Mouse (Mus musculus) hindbrain, embryonic 16.5 days (tissue): ENCODE data around the gene Ulk4. TPM values are rescaled to one million over a fixed set of nuclear protein-coding genes. Genes with fewer than 3 reads are reported as not detected.

Experiments
- ATAC-seq: fragments of 200-750 bp; cut with Nextera tagmentation; 2 replicates; pipeline ENCODE4 v1.8.0; 2017; ENCODE audit warnings: moderate TSS enrichment, moderate library complexity
- H3K27ac ChIP-seq: fragments of 300-500 bp; sonication (generic); 2 replicates; pipeline ENCODE4 v1.5.1; 2014; ENCODE audit warnings: low read depth, mild to moderate bottlenecking, control low read depth, low read length, moderate library complexity
- H3K27me3 ChIP-seq: fragments of 300-500 bp; sonication (generic); replicated peaks from 2 replicates; pipeline ENCODE4 v1.6.1; 2014; ENCODE audit warnings: low read length; ENCODE audit not compliant: control insufficient read depth, insufficient read depth
- H3K36me3 ChIP-seq: fragments of 300-500 bp; sonication (generic); 2 replicates; pipeline ENCODE4 v1.6.1; 2014; ENCODE audit warnings: mild to moderate bottlenecking, low read length, moderate library complexity, mixed read lengths; ENCODE audit not compliant: control insufficient read depth, insufficient read depth
- H3K4me1 ChIP-seq: fragments of 300-500 bp; sonication (generic); 2 replicates; pipeline ENCODE4 v1.6.1; 2014; ENCODE audit warnings: low read depth, low read length; ENCODE audit not compliant: control insufficient read depth, insufficient read depth
- H3K4me2 ChIP-seq: fragments of 300-500 bp; sonication (generic); 2 replicates; pipeline ENCODE4 v1.6.1; 2014; ENCODE audit warnings: mild to moderate bottlenecking, low read length, control low read depth, moderate library complexity
- H3K4me3 ChIP-seq: fragments of 300-500 bp; sonication (generic); 2 replicates; pipeline ENCODE4 v1.5.1; 2014; ENCODE audit warnings: mild to moderate bottlenecking, low read length, control low read depth, moderate library complexity
- H3K9ac ChIP-seq: fragments of 300-500 bp; sonication (generic); 2 replicates; pipeline ENCODE4 v1.6.1; 2014; ENCODE audit warnings: low read depth, mild to moderate bottlenecking, control low read depth, low read length, moderate library complexity
- H3K9me3 ChIP-seq: fragments of 300-500 bp; sonication (generic); 2 replicates; pipeline ENCODE4 v1.6.1; 2014; ENCODE audit warnings: mild to moderate bottlenecking, low read length, moderate library complexity; ENCODE audit not compliant: control insufficient read depth
- WGBS: fragments of 180-500 bp; shearing (Covaris S2); extraction: QIAGEN DNeasy Blood & Tissue Kit; methylation state at CpG from one replicate; pipeline ENCODE4 v1.1.7; 2014; 5-methylcytosine and 5-hydroxymethylcytosine counted together
- polyA plus RNA-seq: library from polyadenylated mRNA; unstranded; fragments of >200 nt; fragmentation: Nextera tagmentation; extraction: Ambion mirVana; gene quantifications from 2 replicates; pipeline ENCODE4 v1.2.1, GENCODE M21; 2015

Gene Ulk4
- polyA plus RNA-seq, 1 experiment from 2014 or later = 75.8 TPM

GRCm38 (mm10) chr9:121161818-121162565 lies 115.0 kb downstream of the Ulk4 start:
- Histone ChIP-seq H3K27ac (no peak overlapping the region), H3K36me3 (no peaks in the 10 kb centered on the region), H3K9ac (no peak overlapping the region), H3K4me1 (no peaks in the 10 kb centered on the region), H3K4me2 (no peak overlapping the region), H3K9me3 (no peaks in the 10 kb centered on the region; the same call in 1 of the 2 replicates), H3K27me3 (no peaks in the 10 kb centered on the region), H3K4me3 (no peak overlapping the region)
- 0 out of 2 replicates have a peak, but pooled peaks have one; percentile 20 for ATAC-seq
- WGBS = 86% methylated on average over 12 of the region's 12 CpGs

GRCm38 (mm10) chr9:121156253-121156831 lies 120.7 kb downstream of the Ulk4 start:
- ATAC-seq = no peak
- no peaks in the 10 kb centered on the region for H3K27me3 ChIP-seq
- H3K36me3 ChIP-seq = no peaks in the 10 kb centered on the region
- no peak overlapping the region for H3K9ac ChIP-seq
- no peak overlapping the region for H3K27ac ChIP-seq
- H3K4me3 ChIP-seq = no peak overlapping the region
- no peaks in the 10 kb centered on the region for H3K4me1 ChIP-seq
- no peak overlapping the region for H3K4me2 ChIP-seq
- no peaks in the 10 kb centered on the region for H3K9me3 ChIP-seq
- WGBS = 74% methylated on average over 9 of the region's 9 CpGs

- H3K27me3 ChIP-seq = no peaks in the 10 kb centered on the region
- no peak overlapping the region for H3K4me2 ChIP-seq
- H3K27ac ChIP-seq = no peak overlapping the region
- no peaks in the 10 kb centered on the region for H3K9me3 ChIP-seq
- 96% methylated on average over 5 of the region's 5 CpGs for WGBS
- H3K9ac ChIP-seq = no peak overlapping the region
- no peak for ATAC-seq
- H3K4me1 ChIP-seq = no peaks in the 10 kb centered on the region; the same call in 1 of the 2 replicates
- H3K36me3 ChIP-seq = no peaks in the 10 kb centered on the region
- no peak overlapping the region for H3K4me3 ChIP-seq
Observed at GRCm38 (mm10) chr9:121153276-121153675, 123.7 kb downstream of the Ulk4 start.

GRCm38 (mm10) chr9:121148602-121149001 lies 128.4 kb downstream of the Ulk4 start:
- Histone ChIP-seq H3K9ac (no peak overlapping the region), H3K4me1 (no peaks in the 10 kb centered on the region; the same call in 1 of the 2 replicates), H3K27me3 (no peaks in the 10 kb centered on the region), H3K4me2 (no peak overlapping the region), H3K4me3 (no peak overlapping the region), H3K9me3 (no peaks in the 10 kb centered on the region), H3K27ac (no peak overlapping the region), H3K36me3 (no peaks in the 10 kb centered on the region)
- 19% methylated on average over 3 of the region's 3 CpGs for WGBS
- ATAC-seq = no peak

GRCm38 (mm10) chr9:121143208-121143607 lies 133.8 kb downstream of the Ulk4 start:
- ATAC-seq = no peak
- Histone ChIP-seq H3K4me2 (no peak overlapping the region), H3K27ac (no peak overlapping the region), H3K36me3 (no peaks in the 10 kb centered on the region), H3K4me3 (no peak overlapping the region), H3K4me1 (no peaks in the 10 kb centered on the region), H3K9ac (no peak overlapping the region), H3K27me3 (no peaks in the 10 kb centered on the region), H3K9me3 (no peaks in the 10 kb centered on the region)
- 85% methylated on average over 6 of the region's 6 CpGs for WGBS

GRCm38 (mm10) chr9:121132549-121132948 lies 144.4 kb downstream of the Ulk4 start:
- no peak for ATAC-seq
- H3K4me3 ChIP-seq = no peak overlapping the region
- no peak overlapping the region for H3K9ac ChIP-seq
- H3K4me1 ChIP-seq = no peaks in the 10 kb centered on the region
- no peak overlapping the region for H3K4me2 ChIP-seq
- H3K36me3 ChIP-seq = no peaks in the 10 kb centered on the region
- WGBS = 78% methylated on average over 6 of the region's 6 CpGs
- H3K9me3 ChIP-seq = no peaks in the 10 kb centered on the region
- H3K27me3 ChIP-seq = no peaks in the 10 kb centered on the region
- H3K27ac ChIP-seq = no peak overlapping the region

- Histone ChIP-seq H3K4me2 (no peak overlapping the region), H3K4me1 (no peaks in the 10 kb centered on the region), H3K27me3 (no peaks in the 10 kb centered on the region), H3K9me3 (no peaks in the 10 kb centered on the region), H3K27ac (no peak overlapping the region), H3K4me3 (no peak overlapping the region), H3K36me3 (no peaks in the 10 kb centered on the region), H3K9ac (no peak overlapping the region)
- WGBS = 77% methylated on average over 2 of the region's 2 CpGs
- no peak for ATAC-seq
Observed at GRCm38 (mm10) chr9:121129533-121129932, 147.5 kb downstream of the Ulk4 start.

GRCm38 (mm10) chr9:121128934-121129333 lies 148.1 kb downstream of the Ulk4 start:
- Histone ChIP-seq H3K27me3 (no peaks in the 10 kb centered on the region), H3K27ac (no peak overlapping the region), H3K4me1 (no peaks in the 10 kb centered on the region), H3K9ac (no peak overlapping the region), H3K36me3 (no peaks in the 10 kb centered on the region), H3K4me3 (no peak overlapping the region), H3K4me2 (no peak overlapping the region), H3K9me3 (no peaks in the 10 kb centered on the region)
- 92% methylated on average over 8 of the region's 8 CpGs for WGBS
- no peak for ATAC-seq

- H3K36me3 ChIP-seq = no peaks in the 10 kb centered on the region
- no peaks in the 10 kb centered on the region for H3K4me1 ChIP-seq
- ATAC-seq = peak; percentile 74
- H3K27ac ChIP-seq = 0 out of 2 replicates have a peak overlapping the region, but pooled peaks have one; percentile 12
- no peaks in the 10 kb centered on the region for H3K27me3 ChIP-seq
- H3K4me3 ChIP-seq = no peak overlapping the region
- no peak overlapping the region for H3K4me2 ChIP-seq
- no peak overlapping the region for H3K9ac ChIP-seq
- 60% methylated on average over 2 of the region's 2 CpGs for whole genome bisulfite sequencing
- H3K9me3 ChIP-seq = no peaks in the 10 kb centered on the region
Observed at GRCm38 (mm10) chr9:121127025-121127424, 150.0 kb downstream of the Ulk4 start.
